Mouse (Mus musculus): ENCODE results near the gene St3gal3. TPM values are rescaled to one million over a fixed set of nuclear protein-coding genes. Genes with fewer than 3 reads are reported as not detected.

The St3gal3 gene
- total RNA-seq, 1 experiment from 2014 or later: 34.1 TPM

DNA sequence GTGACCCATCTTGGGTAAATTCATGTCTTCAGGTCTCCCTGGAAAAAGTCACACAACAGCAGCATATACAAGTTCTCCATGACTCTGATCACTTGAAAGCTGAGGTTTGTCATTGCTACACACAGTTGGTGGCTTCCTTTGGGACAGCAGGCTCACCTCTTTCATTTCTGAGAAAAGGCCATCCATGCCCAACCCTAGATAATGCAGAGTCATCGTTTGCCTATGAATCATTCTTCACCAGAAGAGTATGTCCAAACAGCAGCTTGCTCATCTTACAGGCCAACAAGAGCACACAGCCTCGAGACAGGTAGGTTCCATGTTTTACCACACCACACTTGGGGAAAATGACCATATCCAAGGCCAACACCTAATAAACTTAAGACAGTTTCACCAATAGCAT is 45.9 kb downstream of the St3gal3 start:
- DNase-seq: no peak

DNA sequence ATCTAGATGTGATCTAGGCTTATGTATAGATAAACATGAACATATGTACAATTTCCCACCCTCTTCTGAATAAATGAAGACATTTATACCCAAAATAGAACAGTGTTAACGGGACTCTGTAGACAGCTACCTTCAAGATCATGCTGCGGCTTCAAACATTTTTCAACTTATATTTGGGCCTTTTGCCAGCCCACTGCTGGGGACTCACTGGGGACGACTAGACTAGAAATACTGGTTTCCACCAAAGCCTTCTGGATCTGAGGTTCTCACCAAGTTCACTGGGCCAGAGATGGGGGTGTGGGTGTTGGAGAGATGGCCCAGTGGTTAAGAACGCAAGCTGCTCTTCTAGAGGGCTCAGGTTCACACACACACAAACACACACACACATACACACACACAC is 49.7 kb downstream of the St3gal3 start:
- DNase-seq: no peak

DNA sequence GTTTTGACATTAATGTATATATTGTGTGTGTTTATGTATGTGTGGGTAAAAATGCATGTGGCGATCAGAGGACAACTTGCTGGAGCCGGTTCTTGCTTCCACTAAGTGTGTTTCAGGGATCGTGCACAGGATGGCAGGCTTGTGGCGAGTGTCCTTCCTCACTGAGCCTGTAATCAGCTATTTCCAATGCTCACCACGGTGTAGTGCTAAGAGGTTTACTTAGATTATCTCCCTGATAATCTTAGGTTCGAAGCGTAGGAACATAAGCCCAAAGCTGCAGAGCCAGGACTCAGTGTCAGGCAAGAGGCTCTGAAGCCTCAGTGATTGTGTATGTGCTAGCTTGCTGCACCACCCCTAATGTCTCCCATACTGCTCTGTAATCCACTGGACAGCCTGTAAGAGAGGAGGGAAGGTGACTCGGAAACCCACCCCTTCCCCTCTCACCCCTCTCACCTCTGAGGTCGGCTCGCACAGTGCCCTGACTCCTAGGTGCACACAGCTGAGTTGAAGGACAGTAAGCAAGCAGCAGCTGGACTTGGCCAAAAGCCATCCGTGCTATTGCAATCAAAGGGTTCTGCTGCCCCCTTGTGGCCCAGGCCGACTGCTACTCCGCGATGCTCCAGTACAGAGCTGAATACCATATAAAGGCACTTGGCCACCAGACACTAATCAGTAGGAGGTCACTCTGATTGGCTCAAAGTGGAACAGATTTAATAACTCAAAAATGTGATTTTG is 51.3 kb downstream of the St3gal3 start:
- peak; percentile 96 for DNase-seq

DNA sequence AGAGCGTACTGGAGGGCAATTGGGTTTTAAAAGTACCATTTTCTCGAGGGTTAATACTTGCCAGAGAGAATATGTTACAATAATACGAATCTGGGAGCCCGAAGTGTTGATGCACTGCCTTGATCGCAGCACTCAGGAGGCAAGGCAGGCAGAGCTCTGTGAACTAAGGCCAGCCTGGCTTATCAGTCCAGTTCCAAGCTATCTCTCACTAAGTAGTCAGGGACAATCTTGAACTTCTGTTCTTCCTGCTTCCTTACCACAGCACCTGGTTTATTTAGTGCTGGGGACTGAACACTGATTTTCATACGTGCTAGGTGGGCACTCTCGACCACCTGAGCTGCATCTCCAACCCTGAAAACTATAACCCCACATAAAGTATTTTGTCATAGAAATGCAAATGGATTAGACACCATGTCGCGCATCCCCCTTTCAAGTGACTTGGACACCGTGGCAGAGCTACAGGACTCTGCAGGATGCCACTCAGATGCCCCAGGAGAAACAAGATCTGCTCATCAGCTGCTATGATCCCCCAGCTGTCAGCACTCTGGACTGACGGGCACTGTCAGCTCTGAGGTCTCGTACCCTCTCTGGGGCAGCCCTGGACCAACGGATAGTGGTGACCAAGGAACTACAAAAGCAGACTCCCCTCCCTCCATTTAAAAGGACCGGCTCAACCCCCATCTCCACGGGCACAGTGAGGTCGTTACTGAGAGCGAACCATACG is 52.9 kb downstream of the St3gal3 start:
- no peak for DNase-seq

DNA sequence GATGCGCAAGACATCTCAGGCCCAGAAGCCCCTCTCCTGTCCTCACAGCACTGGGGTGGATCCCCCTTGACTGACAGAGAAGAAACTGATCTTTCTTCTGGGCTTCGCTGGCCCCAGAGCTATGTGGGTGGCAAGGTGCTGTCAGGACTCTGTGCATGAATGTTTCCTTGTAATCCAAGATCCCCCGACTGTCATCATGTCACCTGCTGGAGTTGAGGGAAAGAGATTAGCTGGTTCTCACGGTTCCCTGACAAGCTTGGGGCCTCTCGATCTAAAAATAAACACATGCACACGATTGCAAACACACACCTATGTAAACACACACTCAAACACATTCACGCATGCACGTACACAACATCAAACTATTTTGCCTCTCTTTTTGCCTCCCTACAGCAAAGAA is 54.2 kb downstream of the St3gal3 start:
- DNase-seq: no peak

GRCm38 (mm10) chr4:118079195-118079594 is 55.5 kb downstream of the St3gal3 start:
- no peak for DNase-seq

GRCm38 (mm10) chr4:118078576-118078975 is 56.1 kb downstream of the St3gal3 start:
- DNase-seq: no peak

GRCm38 (mm10) chr4:118077293-118077752 is 57.4 kb downstream of the St3gal3 start:
- DNase-seq: no peak

DNA sequence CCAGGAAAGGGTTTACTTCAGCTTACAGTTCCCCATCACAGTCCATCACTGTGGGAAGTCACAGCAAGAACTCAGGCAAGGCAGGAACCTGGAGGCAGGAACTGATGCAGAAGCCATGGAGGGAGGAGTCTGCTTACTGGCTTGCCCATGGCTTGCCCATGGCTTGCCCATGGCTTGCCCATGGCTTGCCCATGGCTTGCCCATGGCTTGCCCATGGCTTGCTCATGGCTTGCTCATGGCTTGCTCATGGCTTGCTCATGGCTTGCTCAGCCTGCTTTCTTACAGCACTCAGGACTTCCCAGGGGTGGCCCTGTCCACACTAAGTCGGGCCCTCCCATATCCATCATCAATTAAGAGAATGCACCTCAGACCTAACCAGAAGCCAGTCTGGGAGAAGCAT is 58.1 kb downstream of the St3gal3 start:
- DNase-seq: no peak

DNA sequence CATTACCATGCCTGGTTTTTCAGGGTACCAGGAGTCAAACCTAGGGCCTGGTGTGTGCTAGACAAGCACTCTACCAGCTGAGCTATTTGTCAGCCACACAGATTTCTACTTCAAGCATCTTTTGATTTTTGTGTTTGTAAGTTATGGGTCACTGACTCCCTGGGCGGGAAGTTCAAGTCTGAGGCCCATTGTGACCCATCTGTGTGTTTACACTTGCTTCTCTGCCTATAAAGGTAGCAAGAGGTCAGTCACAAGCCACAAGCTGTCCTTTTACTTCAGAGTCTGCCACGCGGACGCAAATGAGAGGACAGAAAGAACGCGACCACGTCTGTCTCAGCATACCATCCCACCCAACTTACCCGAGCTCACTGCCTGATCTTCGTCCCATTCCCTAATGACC is 59.4 kb downstream of the St3gal3 start:
- DNase-seq: no peak

GRCm38 (mm10) chr4:118074236-118074635 is 60.5 kb downstream of the St3gal3 start:
- no peak for DNase-seq

GRCm38 (mm10) chr4:118073128-118073527 is 61.6 kb downstream of the St3gal3 start:
- DNase-seq: no peak

DNA sequence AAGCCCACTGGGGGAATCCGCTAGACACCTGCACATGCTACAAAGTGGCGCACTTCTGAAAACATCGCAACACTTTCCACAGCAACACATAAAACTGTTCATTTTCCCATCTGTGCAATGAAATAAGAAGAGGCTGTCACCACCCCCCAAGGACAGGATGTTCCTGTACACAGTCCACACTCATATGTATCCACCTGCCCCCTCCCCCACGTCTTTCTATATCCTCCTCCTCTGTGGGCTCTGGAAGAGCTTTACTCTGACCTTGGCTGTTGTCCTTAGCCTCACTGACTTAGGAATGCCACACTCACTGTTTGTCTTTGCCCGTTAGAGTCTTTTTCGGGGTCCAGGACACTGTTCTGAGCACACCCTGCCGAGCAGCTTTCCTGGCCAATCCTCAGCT is 62.8 kb downstream of the St3gal3 start:
- no peak for DNase-seq

DNA sequence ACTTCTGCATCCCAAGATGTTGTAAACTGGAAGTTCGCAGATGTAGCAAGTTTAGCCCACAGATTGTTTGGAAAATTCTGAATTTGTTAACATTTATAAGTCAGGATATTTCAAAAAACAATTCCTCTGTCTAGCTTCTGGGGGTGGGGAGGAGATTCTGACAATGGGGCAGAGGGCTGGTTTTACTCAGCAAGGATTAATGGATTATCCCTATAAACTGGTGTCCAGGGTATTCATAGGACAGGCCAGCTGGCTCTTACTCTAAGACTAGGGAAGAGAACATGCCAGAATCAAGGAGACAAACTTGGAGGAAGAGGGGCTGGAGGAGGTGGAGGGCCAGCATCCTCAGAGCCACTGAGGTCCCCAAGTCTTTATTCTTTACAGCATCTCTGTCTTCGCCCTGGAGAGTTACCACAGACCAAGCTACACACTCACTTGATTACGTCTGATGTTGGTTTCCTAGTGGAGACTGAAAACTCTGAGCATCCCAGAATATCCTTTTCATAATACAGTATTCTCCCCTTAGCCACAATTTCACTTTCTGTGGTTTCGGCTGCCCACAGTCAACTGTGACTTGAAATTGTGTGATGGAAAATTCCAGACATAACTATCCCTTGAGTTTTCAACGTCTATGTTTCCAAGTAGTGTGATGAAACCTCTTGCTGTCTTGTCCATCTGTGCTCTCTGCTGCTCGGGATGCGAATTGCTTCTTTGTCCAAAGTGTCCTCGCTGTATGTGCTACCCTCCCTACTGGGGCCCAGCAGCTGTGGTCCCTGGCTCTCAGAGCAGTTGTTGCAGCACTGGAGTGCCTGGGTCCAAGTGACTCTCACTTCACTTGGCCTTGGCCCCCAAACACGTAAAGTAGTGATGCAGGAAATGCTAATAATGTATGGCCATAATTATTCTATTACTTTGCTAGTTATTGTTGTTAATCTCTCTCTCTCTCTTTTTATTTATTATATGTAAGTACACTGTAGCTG is 64.2 kb downstream of the St3gal3 start:
- no peak for DNase-seq

DNA sequence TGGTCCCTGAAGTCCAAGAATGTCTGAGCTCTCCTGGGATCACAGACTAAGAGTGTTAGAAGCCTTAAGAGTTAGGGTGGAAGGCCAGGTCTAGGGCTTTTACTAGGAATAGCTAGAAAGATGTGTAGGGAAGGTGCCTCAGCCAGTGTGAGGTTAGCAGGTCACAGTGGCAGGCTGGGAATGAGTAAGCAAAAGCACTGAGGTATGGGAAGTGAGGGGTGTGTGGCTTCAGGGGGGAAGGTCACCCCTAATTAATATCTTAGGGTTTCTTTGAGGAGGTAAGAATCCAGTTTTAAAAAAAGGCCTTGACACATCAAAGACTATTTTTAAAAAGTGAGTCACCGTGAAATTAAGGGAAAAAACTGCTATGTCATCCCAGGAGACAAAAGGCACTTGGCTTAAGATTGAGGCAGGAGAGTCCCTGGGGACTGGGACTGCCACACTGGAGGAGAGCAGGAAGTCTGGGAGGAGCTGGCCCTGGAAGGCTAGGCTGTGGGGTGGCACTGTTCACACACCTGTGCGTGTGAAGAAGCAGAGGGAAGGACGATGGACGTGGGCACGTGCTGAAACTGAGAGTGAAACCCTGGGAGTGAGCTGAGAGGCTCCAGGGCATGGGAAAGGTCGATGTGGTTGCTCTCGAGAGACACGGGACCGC is 72.8 kb downstream of the St3gal3 start:
- peak; percentile 33 for DNase-seq

GRCm38 (mm10) chr4:118060915-118061530 is 73.7 kb downstream of the St3gal3 start:
- no peak for DNase-seq

GRCm38 (mm10) chr4:118059816-118060475 is 74.8 kb downstream of the St3gal3 start:
- DNase-seq: peak; percentile 45

GRCm38 (mm10) chr4:118058116-118058677 is 76.5 kb downstream of the St3gal3 start:
- peak; percentile 40 for DNase-seq

DNA sequence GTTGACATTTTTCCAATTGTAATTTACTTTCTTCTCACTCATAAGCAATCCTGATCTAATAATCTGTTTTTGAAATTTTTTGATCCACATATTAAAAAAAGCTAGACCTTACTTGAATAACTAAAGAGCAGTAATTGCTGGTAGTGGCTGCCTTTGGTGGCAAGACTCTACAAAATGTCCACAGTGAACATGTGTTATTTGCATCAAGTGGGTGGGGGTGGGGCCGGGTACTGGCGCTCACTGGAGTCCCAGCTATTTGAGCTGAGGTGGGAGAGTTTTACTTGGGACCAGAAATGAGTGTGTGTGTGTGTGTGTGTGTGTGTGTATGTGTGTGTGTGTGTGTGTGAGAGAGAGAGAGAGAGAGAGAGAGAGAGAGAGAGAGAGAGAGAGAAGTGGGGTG is 77.6 kb downstream of the St3gal3 start:
- DNase-seq: no peak

DNA sequence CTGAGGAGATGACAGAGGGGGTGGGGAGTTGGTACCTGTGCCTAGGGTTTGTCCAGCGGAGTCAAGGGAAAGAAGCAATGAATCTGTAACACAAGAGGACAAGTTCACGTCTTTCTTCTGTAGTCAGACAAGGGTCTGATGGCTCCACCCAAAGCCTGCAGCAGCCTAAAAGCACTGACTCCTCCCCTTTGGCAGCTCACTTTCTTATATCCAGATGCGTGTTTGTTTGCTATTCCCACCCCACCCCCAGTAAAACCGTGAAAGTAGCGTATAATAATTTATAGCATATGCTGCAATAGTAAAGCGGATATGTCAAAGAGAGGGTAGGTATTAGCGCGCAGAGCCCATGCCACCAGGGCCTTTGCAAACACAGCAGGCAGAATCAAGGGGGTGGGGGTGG is 80.1 kb downstream of the St3gal3 start:
- no peak for DNase-seq

- DNase-seq: no peak
Measured at GRCm38 (mm10) chr4:118053904-118054303, 80.8 kb downstream of the St3gal3 start.
